Mouse (Mus musculus) c-Kit-positive CD71-negative TER-119-negative erythroid progenitor cells, embryonic 14.5 days (primary cell): ENCODE results near the gene Aldh2.

Experiments
- DNase-seq: peaks from one replicate; pipeline ENCODE4 v3.0.0-alpha.2; 2013; ENCODE audit warnings: low read depth

The Aldh2 gene

DNA sequence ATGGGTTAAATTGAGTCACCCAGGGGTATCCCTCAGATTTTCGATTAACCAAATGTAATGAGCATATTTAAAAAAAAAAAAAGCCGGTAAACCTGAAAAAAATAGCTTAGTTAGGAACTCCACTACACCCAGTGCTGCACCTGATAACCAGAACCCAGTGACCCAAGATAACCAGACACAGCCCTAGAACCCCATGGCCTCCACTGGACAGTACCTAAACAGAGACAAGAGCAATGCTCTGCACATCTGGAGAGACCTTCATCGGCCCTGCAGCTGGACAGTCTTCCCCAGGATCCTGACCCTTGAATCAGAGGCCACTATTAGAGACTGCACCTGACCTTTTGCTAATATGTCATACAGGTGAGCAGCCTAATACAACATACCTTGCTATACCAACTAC is 46.5 kb downstream of the Aldh2 start:
- DNase-seq: no peak

DNA sequence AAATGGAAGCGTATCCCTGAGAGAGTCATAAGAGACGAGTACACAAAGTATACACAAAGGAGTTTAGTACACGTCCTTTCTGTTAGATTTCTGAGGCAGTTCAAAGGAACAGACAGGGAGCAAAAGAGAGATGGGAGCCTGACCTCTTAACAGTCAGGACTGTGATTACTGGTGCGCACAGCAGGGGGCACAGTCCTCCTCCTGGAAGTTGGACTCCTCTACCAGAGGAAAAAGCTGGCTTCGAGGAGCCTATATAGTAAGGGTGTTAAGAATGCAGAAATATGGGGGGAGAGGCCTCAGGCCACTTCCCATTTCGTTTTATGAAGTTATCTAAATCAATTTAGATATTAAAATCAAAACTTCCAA is 47.1 kb downstream of the Aldh2 start:
- DNase-seq: peak; percentile 64

DNA sequence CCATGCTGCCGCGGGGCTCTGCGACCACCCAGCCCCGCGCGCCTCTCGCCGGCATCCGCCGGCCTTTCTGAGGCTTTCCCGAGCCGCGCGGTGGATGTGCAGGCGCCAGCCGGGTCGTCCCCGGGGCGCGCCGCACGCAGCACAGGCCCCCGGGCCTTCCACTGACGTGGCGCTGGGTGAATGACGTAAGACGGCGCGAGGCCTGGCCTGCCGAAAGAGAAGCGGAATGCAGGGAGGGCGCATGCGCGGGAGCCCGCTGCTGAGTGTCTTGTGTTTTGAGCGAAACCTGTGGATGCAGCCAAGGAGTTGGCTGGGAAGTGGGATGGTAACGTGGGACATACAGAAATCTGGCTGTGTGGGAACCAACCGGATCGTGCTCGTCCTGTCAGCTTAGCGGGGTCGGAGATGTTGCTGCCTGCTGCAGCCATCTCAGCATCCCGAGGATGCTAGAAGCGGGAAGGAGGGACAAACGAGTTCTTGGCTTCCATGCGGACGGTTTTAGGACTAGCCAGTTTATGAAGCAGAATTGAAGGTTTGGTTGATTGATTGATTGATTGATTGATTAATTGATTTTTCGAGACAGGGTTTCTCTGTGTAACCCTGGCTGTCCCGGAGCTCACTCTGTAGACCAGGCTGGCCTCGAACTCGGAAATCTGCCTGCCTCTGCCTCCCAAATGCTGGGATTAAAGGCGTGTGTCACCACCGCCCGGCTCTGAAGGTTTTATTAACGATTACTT is 47.7 kb downstream of the Aldh2 start, which contains the start of gene Mapkapk5:
Gene Mapkapk5 (minus strand): TSS at position 113 of the 737 bp plus-strand sequence.
- peak; percentile 93 for DNase-seq

DNA sequence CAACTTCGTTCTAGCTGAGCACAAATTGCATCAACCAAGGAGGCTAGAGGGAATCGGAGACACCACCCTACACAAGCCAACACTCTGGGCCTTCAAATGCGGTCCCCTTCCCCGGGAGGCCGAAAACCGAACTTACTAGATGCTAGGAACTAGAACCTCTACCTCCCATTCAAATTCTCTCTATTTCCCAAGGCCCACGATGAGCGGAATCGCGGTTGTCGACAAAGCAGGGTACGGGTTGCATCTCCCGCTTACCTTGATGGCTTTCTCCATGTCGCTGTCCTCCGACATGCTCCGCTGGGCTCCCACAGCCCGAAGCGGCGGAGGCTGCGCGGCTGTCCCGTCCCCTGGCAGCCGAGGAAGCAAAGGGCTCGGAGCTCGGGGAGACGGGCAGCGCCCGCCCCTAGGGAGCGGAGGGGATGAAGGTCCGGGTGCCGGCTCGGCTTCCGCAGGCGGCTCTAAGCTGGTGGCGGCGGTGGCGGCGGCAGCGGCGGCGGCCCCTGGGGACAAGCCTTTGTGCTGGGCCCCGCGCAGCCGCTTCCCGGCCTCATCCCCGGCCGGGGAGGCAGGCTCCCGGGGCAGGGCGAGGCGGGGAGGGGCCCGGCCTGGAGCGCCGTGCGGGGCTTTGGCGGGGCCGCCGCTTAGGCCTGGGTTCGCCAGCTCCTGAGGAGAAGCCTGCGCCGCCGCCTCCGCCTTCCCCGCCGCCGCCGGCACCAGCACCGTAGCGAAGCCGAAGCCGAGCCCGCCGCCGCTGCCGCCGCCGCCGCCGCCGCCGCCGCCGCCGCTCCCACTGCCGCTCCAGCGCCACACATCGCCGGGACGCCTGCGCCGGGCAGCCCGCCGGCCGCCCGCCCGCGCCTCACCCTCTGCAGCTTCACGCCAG is 48.5 kb downstream of the Aldh2 start, which contains the start of the genes Adam1a and Gm42878:
Gene Adam1a (minus strand): TSS at position 573 of the 883 bp plus-strand sequence.
Gene Gm42878 (minus strand): TSS at position 573 of the 883 bp plus-strand sequence.
- no peak for DNase-seq

DNA sequence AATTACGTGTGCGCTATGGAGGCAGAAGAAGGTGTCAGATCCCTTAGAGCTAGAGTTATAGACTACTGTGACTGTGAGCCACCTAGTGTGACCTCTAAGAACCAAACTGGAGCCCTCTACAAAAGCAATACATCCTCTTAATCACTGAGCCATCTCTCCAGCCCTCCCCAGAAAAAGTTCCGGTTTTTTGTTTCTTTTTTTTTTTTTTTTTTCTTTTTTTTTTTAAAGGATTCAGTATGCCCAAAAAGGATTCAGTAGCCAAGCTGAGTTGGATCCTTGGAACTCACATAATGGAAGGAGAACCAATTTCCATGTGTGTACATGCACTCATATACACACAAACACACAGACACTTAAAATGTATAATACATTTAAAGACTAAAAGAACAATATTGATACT is 50.3 kb downstream of the Aldh2 start:
- no peak for DNase-seq

DNA sequence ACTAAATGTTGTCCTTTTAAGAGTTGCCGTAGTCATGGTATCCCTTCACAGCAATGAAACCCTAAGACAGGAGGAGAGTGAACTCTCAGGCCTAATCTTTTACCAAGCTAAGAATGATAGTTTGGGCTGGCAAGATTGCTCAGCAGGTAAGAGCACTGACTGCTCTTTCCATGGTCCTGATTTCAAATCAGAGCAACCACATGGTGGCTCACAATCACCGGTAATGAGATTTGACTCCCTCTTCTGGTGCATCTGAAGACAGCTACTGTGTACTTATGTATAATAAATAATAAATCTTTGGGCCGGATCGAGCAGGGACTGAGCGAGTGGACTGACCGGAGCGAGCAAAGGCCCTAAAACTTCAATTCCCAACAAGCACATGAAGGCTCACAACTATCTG is 52.4 kb downstream of the Aldh2 start:
- DNase-seq: no peak

DNA sequence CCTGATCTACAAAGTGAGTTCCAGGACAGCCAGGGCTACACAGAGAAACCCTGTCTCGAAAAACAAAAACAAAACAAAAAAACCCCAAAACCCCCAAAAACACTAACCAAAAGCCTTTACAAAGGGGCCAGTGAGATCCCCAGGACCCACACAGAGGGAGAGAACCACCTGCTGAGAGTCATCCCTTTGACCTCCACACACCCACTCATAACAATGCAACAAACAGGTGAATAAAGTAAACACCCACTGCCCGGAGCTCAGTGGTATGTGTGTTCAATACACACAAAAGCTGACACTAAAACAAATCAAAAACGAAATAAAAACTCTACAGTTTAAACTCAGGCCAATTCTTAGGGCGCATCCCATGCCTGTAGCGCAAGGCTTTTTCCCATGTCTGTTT is 53.6 kb downstream of the Aldh2 start:
- no peak for DNase-seq

DNA sequence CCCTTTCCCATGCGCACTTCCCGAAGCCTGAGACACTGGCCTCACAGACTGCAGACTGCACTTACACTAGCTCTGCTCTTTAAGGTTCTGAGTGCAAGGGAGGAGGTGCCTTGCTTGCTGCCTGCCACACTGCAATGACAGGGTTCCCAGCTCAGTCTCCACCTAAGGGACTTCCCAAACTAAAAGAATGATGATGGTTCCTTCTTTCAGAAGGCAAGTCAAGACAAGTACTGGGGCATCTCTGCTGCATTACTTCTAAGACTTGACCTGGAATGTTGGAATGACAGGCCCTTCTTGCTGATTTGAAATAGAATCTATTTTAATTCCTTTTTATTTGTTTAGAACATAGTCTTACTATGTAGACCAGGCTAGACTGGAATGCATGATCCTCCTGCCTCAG is 56.0 kb downstream of the Aldh2 start:
- DNase-seq: no peak

DNA sequence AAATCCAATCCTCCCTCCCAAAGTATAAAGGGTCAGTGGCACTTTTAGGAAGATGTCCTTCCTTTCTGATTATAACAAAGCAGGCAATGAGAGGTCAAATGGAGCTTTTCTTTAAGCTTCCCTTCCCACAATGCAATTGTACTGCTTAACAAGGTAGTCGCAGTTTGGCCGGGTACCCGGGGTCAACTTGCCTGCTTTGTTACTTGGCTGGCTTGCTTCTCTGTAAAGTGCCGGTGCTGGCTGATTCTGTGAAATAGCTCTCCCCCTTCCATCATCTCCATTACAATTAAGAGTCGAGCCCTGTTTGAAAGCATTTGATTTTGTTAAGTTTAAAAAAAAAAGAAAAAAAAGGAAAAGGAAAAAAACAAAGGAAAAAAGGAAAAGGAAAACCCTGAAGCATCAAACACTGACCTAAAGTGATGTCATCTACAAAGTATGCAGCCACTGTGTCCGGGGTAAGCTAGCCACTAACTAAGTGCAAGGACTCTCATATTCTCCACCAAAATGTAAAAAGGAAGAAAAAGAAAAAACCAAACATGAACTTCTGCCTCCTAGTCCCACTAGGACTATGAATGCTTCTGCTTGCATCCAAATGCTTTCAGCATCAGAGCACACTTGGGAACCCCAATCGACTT is 56.6 kb downstream of the Aldh2 start:
- no peak for DNase-seq

DNA sequence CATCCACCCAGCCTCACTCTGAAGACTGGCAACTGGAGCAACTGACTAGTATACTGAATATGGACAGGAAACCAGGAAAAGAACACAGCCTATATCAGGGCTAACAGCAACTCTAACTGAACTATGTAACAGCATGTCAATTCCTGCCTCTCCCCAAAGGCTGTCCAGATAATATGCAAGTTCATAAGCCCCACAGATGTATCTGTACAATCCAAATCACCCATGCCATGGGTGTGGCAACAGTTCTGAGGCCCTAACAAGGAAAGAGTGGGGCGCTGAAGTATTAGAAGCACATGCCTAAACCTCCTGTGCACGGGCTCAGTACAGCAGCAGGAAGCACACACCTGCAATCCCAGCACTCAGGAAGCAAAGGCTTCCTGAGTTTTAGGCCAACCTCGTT is 58.5 kb downstream of the Aldh2 start:
- DNase-seq: no peak

DNA sequence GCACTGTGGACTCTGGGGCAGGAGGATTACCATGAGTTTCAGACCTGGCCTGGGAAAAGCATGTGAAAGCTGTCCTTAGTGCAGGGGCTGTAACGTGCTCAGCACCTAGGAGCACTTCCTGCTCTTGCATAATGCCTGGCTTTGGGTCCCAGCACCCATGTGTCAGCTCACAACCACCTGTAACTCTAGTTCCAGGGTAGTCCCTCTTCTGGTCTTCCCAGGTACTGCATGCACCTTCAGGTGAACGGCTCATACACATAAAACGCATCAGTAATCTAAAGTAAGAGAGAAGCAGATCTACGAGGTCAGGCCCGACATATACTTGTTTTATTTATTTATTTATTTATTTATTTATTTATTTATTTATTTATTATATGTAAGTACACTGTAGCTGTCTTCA is 59.1 kb downstream of the Aldh2 start:
- no peak for DNase-seq

DNA sequence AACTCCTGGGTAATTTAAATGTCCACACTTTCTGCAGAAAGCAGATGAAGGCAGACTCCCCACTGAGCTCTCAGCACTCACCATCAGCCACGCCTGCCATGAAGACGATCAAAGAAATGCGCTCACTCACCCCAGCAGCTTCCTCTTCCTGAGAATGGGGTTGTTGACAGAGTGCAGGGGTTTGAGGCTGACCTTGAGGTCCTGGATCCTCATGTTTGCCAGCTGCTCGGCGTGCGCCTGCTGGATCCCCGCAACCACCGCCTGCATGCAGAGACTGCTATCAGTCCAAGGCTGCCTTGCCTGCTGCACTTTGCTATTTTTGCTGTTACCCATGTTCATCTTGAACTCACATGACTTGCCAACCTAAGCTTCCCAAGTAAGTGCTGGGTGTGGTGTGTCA is 66.7 kb downstream of the Aldh2 start:
- DNase-seq: no peak

DNA sequence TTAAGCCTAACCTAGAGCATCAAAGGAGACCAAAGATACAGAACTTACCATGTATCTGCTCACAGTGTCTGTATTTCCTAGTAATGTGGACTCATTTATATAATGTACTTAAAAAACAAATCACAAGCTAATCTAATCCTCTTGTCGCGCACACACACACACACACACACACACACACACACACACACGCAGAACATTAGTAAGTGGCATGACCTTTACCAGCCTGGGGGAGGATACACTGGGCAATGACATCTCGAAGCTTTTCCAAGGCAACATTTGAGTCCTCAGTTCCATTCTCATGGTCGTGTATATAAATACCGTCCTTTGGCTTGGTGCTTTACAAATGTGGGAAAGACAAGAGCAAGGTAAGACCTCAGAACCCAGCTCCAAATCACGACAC is 67.1 kb downstream of the Aldh2 start:
- no peak for DNase-seq

DNA sequence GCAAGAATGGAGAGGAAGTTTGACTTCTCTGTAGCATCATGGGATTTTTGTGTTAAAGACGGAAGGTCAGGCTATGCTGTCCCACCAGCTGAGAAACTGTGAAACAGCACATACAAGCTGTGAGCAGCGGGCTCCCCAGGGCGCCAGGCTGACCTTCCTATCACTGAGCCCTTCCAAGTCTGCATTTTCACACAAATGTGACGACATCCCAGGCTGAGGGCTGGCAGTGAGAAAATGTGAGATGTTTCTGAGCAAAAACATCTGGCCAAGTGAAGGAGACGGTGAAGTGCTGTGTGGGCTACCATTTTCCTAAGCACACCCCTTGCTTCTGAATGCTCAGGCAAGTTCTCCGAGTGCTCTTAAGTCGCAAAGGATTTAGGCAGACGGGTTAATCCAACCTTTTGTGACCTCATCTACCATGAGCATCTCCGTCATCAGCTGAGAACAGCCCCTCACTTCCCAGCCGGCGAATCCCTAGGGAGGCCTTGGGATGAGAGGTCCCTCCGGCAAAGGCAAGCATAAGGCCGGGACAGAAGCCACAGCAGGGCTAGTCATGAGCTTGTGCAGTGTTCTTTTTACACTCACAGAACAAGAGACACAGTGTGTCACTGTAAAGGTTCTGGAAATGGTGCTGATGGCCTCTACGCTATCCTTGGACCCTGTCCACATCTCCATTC is 67.7 kb downstream of the Aldh2 start:
- DNase-seq: no peak

DNA sequence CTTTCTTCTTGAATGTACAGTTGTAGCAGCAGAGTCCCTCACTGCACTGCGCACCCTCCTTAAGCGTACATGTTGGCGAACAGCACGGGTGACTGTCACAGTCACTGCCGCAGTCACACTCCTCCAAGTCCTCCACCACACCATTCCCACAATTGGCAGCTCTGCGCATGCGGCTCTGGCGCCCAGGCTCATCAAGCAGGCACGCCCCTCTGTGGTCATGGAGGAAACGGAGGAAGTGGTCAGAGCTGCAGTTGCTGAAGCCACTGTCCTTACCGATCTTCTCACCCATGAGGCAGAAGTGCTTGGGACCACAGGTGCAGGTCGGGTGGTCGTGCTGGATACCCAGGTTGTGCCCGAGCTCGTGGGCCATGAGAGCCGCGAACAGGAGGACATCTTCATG is 73.9 kb downstream of the Aldh2 start:
- DNase-seq: peak; percentile 18

DNA sequence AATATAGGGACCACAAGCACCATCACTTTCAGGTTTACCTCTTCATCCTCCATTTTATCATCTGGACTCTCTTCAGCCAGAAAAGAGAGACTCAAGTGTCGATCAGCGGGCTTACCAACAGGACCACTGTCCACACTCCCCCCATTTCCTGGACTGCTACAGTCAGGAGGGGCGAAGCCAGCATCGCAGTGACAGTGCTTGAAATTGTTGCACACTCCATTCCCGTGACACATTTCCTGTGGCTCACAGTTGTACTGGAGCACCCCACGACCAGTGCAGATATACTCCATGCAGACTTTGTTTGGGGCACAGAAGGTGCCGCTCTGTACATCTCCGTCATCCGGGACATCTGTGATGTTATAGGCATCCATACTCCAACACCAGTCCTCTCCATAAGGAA is 74.6 kb downstream of the Aldh2 start:
- no peak for DNase-seq
